Mouse (Mus musculus): ENCODE data around the gene Qser1.

Gene Qser1

DNA sequence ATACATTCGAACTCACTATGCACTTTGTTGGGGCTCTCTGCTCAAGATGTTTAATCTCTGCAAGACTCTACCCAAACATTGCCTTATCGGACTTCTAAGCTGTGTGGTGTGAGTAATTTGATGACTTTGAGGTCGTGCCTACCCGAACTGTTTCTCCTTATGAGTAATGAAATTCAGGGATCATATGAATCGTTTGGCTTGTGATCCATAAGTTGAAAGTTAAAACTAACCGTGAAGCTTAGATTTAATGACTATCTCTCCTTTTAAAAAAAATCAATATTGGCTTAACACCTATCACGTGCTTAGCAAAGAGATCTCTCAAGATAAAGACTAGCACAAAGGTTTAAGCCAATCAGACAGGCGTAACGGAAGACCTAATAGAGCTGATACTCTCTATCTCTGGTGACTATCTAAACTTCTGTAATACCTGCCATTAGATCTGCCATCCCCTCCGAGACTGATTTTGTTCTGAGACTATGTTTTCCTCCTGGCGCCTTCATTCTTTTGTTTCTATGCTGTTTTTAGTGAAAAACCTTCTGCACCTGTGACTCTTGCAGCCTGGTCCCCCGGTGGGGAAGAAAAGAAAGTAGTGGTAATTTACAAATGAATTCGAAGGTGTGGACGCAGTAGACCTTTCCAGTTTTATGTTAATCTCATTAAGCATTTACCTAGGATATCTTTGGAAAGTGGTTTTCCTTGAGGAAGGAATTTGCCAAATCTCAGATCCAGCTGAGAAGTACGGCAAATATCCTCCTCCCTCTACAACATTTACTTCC, 1.2 kb upstream of the Qser1 start:
- DNase-seq (ENCODE audit: low spot score), result peak; percentile 27

DNA sequence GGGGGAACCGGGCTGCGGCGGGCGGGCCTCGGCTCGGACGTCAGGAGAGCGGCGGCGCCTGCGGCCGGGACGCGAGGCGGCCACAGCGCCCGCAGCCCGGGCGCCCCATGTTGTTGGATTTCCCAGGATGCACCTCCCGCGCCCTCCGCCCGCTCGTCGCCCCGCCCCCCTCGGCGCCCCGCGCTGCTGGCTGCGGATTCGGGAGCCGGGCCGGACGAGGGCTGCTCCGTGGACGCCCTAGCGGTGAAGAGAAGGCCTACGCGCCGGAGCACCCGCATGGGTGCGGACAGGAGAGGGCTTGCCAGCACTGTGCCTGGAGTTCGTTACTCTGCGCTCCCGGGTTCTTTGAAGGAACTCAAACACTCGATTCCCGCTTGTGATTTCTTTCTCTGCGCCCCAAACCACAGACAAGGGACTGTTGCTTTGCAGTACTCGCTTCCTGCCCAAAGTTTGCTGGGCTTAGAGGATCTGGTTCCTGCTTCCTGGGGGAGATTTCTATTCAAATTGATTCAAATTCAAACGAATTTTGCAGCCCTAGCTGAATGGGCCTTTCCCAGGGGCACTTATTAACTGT, 393 bp upstream of the Qser1 start:
- peak; percentile 93 for DNase-seq (ENCODE audit: low spot score)

DNA sequence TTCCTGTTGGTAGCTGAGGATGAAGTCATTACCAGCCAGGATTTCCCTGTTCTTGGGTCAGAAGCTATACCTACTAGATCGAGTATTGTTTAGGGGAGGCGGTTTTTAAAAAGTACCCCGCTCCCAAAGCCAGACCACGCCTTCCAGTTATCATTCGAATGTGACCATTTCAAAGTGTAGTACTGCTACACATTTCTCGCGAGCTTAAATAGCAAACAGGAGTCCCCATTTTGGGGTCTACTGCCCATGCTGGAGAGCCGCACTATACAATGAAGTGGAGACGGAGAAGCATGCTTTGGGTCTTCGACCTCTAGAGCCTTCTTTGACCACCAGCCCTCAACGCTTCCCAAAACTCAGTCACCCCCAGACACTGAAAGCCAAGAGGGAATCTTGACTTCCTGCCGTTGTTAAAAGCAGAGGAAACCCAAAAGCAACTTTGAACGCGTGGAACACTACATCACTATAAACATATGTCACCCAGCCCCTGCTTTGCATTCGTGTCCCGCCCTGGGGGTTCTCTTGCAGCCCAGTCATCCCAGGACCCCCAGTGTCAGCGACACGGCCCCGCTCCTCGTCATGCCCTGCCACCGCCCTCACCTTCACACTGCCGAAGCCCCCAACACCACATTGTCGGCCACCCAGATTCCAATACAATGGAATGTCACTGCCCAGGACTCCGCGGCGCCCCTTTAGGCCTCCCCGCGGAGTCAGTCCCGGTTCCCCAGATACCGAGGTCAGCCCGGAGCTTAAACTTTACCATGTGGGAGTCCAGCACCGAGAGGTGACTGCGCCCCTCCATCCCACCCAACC, 794 bp downstream of the Qser1 start:
- peak; percentile 66 for DNase-seq (ENCODE audit: low spot score)

DNA sequence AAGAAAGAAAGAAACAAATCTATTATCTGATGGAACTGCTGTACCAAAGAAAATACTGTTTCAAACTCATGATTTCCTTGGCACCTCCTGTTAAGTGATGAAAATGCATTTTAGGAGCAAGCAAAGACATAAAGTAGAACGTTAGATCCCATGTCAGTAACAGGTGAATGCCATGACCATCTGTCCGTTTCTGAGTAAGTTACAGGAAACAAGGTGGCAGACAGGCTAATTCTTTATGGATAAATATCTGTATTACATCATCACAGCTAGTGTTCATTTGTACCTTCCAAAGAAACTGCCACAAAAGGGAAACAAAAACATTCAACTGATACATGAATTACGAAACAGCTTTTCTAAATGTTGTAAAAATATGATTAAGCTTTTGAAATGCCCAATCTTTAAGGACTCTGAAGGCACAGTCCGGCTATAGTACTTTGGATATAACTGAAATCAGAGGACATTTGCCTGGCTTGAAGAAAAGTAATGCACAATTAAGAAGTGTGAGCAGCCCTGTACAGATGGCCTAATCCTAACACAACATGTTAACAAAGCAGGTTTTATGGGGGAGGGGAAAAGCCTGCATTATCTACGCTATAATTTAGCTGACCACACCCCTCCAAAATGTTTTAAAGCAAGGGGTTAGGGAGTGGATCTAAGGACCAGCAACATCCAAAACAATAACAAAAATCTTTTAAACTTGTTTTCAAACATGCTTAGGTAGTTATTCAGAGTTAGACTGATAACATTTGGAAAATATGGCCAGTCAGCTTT, 2.2 kb downstream of the Qser1 start:
- DNase-seq (ENCODE audit: low spot score), result peak; percentile 28

DNA sequence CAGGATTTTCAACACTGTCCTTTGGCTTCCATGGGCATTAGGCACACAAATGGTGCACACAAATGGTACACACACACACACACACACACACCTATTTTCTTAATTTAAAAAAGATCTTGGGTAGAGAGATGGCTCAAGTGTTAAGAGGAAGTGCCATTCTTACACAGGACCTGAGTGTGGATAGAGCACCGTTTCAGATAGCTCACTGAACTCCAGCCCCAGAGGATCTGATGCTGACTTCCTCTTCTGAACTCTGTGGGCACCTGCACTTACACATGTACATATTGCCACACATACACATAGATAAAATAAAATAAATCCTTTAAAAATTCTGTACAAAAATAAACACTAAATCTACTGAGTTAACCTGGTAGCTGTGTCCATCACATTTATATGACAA, 11.1 kb downstream of the Qser1 start:
- no peak for DNase-seq (ENCODE audit: low spot score)

DNA sequence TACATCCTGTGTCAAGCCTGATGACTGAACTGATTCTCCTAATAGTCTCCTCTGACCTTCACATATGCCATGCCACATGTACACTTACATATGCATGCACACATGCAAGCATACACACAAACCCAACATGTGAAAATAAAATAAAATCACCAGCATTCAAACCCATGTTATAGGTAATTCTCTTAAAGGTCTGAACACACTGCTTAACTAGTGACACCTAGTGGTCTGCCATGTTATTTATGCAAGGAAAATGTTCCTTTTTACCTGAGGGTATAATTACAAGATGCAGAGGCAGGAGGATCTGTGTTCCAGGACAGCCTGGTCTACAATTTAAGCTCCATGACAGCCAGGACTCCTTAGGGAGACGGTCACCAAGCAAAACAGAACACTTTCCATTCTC, 41.8 kb downstream of the Qser1 start:
- peak; percentile 47 for DNase-seq (ENCODE audit: low spot score)

DNA sequence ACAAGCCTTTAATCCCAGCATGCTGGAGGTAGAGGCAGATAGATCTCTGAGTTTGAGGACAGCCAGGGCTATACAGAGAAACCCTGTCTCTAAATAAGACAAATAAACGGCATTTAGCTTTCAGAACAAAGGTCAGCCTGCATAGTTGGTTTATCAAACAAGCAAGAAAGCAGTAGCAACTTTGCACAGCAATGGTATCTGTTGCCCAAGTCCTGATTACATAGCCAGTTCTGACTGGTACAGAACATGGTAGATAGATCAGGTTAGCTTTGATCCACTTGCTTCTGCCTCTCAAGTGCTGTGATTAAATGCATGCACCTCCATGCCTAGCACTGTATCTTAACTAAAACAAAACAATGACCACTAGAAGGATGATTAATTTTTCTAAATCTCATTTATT, 47.9 kb downstream of the Qser1 start:
- no peak for DNase-seq (ENCODE audit: low spot score)

DNA sequence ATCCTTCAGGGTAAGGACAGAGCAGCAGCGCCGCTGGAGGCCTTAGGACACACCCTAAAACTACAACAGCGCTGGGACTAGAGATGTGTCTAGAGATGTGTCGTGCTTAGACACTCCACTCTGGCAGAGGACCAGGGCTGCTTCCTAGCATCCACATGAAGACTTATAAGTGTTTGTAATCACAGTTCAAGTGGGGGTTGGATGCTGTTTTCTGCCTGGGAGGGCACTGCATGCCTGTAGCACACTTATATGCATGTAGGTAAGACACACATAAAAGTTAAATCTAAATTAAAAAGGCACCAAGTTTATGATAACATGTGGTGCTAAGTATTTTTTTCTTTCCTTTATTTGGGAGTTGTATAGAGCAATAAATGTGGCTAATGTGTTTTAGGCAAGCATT, 52.5 kb downstream of the Qser1 start:
- DNase-seq (ENCODE audit: low spot score), result no peak

DNA sequence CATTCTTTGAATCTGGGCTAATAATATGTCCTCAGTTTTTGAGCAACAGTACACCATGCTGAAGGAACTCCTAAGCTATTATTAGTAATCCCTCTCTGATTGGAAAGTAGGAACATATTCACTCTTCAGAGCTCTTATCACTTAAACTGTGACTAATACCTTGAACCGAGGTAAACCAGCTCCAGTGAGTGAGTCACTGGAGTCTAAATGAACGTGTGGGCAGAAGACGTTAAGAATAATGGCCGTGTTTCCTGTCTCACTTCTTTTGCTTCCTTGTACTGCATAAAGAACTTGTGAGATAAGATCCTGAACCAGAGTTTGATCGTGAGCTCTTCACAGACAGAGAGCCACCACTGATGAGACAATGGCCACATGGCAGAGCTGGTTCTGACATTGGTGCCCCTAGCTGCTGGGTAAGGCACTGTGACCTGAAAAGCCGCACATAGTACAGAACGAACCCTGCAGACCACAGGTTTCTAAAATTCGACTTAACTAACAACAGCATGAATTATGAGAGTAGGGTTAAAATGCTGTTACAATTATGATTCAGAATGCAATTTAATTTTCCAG, 53.3 kb downstream of the Qser1 start:
- DNase-seq (ENCODE audit: low spot score), result no peak

DNA sequence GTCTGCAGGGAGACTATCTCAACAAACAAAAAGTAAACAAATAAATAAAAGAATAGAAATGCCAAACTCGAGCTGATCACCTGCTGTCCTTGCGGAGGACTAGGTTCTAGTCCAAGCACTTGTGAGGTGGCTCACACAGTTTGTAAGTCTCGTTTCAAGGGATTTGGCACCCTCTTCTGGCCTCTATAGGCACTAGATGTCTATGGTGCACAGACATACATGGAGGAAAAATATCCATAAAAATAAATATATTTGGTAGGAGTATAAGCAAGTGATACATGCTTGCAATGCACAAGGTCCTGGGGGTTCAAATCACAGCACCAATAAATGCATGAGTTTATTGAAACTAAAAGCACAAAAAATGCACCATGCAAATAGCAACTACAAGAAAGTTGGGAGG, 65.9 kb downstream of the Qser1 start:
- DNase-seq (ENCODE audit: low spot score), result peak; percentile 56

DNA sequence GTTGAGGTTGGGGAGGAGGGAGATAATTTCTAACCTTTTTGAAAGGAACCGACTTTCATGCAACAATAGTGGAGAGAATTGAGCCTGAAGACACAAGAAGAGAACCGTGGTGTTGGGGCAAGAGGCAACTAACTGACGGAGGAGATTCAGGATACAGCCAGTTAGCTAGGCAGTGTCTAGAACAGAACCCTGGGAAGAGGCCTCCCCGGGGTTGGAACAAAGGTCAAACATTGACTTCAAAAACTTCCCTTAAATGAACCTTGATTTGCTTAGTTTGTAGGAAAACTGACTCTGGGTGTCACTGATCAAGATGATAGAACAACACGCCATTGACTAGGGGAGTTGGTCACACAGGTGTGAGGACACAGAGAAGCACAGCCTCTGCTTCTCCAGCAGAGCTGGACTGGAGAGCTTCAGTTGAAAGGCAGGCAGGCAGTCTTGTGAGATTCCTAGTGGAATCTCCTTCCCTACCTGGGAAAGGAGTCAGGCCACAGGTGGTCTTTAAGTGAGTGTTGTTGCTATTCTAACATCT, 67.8 kb downstream of the Qser1 start:
- no peak for DNase-seq (ENCODE audit: low spot score)

DNA sequence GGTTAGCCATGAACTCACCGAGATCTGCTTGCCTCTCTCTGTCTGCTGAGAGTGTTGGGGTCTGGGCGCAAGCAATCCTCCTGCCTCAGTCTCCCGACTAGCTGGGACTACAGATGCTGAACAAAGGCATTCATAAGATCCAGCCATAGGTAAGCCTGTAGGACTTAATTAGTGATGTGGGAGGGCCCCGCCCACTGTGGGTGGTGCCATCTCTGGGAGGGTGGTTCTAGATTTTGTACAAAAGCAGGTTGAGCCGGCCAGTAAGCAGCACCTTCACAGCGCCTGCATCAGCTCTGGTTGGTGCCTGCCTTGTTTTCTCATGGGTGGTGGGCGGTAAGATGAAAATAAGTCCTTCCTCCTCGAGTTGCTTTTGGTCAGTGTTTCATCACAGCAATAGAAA, 70.3 kb downstream of the Qser1 start:
- DNase-seq (ENCODE audit: low spot score), result no peak

DNA sequence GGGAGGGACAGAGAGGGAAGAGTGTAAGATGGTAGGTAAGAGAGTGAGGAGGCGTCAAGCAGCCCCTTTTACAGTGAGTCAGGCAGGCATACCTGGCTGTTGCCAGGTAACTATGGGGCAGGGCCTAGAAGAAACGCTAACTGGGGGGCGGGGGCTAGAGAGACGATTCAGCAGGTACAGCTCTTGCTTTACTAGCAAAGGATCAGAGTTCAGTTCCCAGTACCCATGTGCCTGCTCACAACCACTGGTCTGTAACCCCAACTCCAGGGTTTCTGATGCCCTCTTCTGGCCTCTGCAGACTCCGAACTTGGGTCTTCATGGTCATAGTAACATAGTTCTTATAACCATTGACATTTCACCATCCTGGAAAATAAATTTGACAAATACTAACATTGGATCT, 72.6 kb downstream of the Qser1 start:
- no peak for DNase-seq (ENCODE audit: low spot score)

DNA sequence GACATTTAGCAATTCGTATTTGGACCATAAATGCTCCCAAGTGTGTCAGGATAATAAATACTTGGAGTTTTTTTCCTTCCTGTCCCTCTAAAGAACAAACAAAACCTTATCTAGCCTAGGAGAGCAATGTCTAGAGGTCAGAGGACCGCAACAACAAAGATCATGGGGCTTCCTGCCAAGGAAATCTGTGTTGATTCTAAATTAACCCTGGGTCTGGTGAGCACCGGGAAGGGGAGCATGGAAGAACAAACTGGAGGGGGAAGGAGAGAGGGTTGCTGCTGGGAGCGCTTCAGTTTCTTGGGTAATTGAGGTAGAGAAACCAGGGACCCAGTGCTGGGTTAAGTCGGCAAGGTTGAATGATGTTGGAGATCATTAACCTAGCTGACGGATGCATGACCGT, 73.4 kb downstream of the Qser1 start:
- no peak for DNase-seq (ENCODE audit: low spot score)

DNA sequence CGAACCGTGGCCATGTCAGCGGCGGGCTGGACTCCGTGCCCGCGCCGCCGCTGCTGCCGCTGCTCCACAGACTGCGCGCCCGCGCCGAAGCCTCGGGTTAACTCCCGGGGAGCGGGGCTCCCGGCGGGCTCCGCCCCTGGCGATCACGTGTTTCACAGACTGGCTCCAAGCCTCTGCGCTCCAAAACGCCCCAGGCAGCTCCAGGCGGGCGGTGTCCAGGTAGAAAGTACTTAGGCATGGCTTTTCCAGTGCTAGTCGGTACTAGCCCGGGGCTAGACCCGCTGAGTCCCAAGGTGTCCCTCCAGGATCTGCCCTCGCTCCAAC, 73.9 kb downstream of the Qser1 start, which contains the start of gene Depdc7:
Depdc7 (minus strand) TSS at position 138 of the 324 bp plus-strand sequence.
- peak; percentile 81 for DNase-seq (ENCODE audit: low spot score)

DNA sequence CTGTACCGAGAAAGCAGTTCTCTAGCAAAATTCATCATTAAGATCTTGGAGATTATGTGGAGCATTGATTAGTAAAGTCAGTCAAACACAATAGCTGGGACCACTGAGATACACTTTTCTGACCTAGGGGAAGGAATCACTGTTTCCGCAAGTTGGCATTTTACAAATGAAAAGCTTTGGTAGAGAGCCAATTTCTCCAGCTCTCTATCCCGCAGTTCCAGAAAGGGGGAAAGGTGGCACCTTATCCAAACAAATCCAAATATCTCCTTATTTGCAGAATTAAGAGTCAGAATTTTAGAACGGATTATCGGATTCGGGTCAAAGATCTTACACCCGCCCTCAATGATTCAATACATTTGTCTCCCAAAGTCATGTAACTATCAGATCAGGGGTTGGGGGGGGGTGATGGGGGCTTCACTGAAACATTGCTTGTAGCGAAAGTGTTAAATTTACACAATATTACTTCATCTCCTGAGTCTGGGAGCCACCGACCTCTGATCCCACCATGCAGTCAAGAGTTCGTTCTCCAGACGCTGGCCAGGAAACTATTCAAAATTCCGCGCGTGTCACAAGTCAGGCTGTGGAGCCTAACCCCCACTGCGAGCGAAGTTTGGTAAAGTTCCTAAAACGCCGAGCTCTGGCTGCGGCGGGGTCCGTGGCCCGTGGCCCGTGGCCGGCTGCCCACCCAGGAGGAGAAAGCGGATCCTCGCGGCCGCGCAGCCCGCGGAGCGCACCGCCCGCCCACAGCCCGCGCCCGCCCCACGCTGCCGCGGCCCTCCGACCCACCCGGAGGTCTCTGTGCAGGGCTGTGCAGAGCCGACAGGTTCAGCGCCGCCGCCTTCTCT, 74.4 kb downstream of the Qser1 start:
- DNase-seq (ENCODE audit: low spot score), result no peak

DNA sequence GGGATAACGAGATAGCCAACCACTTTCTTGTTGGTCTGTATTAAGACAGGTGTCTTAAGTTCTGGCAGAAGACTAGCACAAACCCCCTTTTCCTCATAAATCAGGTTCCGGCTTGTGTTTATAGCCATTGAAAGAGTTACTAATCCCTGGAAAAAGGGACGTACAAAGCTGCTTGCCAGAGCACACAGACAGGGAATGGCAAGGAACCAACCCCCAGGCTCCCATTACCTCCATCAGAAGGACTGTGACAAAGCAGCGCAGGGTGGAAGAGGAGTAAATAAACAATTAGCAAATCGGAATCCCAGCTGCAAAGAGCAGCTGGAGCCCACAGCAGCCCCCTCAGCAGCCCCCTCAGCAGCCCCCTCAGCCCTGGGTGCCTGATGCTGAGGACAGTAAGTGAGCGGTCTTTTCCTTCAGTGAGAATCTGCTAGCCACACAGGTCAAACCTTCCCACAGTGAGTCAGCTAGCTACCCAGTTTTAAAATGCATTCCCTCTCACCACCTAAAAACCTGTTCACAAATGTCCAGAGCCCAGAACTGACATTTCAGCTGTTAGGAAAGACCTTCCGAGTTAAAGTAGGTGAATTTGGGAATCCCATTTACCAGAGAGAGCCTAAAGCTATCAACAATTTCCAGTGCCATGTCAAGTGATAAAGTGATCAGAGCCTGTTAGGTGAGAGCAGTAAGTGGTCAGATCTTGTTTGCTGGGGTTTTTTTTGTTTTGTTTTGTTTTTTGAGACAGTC, 75.4 kb downstream of the Qser1 start:
- DNase-seq (ENCODE audit: low spot score), result no peak

DNA sequence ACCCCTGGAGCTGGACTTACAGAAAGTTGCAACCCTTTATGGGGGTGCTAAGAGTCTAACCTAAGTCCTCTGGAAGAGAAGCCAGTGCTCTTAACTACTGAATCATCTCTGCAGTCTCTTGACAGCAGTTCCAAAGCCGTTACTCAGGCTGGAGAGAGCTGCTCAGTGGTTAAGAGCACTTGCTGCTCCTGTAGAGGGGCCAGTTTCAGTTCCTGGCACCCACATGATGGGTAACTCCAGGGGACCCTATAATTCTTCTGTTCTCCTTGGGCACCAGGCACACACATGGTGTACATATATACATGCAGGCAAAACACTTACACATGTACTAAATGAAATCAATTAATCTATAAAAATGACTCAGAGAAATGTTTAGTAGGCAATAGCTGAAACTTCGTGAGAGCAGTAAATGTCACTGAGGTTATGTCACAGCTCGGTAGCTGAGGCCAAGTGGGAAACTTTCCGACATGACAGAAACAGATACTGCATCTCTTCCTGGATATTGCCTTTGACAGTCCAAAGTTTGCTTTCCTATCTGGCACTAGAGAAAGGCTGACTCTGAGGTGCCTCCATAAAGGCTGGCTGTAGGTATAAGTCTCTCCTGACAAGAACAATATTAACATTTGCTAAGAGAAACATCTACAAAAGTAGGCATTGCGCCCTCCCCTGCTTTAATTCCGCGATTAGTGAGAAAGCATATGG, 76.2 kb downstream of the Qser1 start:
- DNase-seq (ENCODE audit: low spot score), result no peak

DNA sequence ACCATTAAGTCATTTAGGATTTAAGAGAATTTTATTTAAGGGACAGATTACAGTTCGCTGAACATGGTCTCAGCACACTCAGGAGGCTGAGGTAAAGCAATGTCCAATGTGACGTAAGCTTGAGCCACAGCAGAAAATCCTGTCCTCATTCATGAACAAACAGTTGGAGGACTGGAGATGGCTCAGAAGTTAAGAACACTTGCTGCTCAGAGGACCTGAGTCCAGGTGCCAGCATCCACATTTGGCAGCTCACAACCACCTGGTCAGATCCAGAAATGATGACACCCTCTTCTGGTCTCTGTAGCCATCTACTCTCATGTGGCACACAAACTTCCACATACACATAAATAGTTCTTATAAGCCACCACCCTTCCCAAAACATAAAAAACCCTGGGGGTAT, 76.9 kb downstream of the Qser1 start:
- DNase-seq (ENCODE audit: low spot score), result no peak

DNA sequence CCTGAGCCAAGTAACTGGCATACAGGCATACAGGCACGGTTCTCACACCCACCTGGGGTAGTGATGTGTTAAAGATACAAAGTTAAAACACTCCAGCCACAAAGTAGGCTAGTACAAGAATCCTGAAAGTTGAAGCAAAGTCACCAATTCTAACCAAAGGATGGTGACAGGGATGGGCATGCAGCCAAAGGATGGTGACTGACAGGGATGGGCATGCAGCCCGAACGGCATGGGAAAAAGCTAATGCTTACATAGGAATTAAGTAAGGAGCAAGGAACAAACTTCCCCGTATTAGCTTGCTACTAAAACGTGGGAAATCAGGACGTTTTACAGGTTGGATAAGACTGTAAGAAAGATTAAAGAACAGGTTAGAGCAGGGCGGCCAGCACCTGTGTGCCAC, 80.3 kb downstream of the Qser1 start:
- no peak for DNase-seq (ENCODE audit: low spot score)

Data from embryo, embryonic 10 days (tissue).